Mouse (Mus musculus): ENCODE measurements at regions not wholly inside any gene's neighbourhood (a gene's known extent, or its start where the extent isn't known, plus 50 kb on each side); places are given as distances from the start of the nearest gene placed in this dataset.

GRCm38 (mm10) chr7:138468436-138468835, 70.9 kb upstream of the Tcerg1l start:
- TF ChIP-seq CTCF (IDR thresholded peaks at IDR 0.05; ENCODE audit: low read depth) (no peak), EP300 (IDR thresholded peaks at IDR 0.05; ENCODE audit: low read depth) (no peak)
